Mouse (Mus musculus) ovary, postnatal 14 days (tissue): Measurements from ENCODE around the gene Gcnt1.
A peak's percentile ranks its signal among the peaks of the same experiment; 100 is the strongest.

Source experiments
- DNase-seq: peaks from one replicate; pipeline ENCODE4 v3.0.0; 2022; ENCODE audit warnings: low spot score

Gene Gcnt1

GRCm38 (mm10) chr19:17366364-17367090, 6.1 kb downstream of the Gcnt1 start:
- DNase-seq: no peak

GRCm38 (mm10) chr19:17364741-17365140, 7.9 kb downstream of the Gcnt1 start:
- DNase-seq: peak; percentile 15

DNA sequence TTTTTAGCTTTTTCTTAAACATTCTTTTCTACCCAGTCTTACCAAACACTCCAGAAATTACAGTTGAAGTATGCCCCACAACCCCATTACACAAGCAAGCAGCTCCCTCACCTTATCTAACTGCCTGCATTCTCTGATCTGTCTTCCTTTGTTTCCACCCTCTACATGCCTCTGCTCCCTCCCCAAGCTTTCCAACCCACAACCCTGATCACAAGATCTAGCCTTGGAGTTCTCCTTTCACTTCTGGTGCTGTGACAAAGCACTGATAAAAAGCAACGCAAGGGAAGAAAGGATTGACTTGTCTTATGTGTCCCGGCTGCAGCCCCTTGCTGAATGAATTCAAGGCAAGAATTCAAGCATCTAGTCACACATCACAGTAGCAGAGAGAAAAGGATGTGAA, 11.5 kb downstream of the Gcnt1 start:
- DNase-seq: no peak

- DNase-seq: no peak
Measured at GRCm38 (mm10) chr19:17359315-17359890, 13.2 kb downstream of the Gcnt1 start.

DNA sequence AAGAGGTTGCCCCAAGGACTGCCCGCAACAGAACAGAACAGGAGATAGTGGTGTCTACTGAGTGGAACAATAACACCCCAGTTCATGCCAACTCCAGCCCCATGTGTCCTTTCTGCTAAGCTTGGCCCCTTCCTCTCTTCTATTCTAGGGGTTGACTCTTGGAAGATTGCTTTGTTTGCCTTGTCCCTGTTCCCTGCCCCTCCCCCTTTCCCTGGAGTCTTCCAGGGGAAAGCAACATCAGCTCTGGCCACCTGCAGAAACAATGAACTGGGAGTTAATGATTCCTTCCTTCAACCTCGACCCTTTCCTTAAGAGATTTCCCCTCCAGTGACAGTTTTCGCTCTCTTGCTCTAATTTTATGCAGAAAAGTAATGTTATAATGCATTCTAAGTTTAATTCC, 15.3 kb downstream of the Gcnt1 start:
- no peak for DNase-seq

DNA sequence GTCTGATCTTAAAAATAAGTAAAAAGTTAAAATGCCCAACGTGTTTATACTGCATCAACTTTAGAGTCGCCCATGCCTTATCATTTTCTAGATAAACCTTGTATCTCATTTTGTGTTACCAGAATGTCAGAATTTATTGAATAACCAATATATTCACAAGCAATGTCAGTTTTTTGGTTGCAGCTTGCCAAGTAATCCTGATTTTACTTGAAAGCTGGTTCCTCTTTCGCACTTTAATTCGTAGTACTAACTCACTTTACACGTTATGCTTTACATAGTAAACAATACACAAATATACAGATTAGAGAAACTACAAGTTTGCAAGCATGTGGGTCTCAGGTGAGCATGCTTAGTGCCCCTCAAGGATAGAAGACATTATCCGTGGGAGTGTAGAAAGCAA, 15.7 kb downstream of the Gcnt1 start:
- DNase-seq: no peak

DNA sequence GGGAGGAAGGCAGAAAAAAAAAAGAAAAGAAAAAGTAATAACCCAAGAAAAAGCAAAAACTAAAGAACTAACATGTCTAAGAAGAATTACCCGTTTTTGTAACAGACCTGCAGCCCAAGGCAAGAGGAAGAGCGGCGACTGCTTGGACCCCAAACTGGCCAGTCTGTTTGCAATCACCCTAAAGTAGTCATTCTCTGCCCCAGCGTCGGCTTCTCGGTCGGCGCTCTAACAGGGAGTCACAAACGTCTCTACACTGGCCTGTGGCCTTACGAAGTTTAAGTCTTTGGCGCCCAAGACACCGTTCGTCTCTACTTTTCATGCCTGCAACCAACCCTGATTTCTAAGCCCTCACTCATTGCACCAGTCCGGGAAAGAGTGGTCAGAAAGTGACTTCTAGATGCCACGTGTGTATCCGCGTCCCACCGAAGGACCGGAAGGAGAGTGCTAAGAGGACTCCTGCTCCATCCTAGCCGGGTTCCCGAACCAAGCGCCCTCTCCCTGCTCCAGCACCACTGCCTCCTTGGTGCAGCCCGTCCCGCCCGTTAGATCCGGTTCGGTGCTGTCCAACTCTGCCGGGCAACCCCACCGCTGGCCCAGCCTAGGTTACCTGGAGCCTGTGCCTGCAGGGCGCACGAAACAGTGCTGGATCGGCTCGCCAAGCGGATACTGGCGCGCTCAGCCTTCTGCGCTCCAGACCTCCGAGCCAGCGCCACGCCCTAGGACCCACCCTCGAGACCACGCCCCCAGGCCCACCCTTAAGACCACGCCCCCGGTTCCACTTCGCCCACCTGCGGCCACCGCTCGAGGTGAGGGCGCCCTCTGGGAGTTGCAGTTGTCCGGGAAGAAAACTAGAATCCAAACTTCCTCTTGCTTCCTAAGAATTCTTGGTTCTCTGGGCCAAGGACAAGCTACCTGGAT, 16.4 kb downstream of the Gcnt1 start:
- peak; percentile 62 for DNase-seq

DNA sequence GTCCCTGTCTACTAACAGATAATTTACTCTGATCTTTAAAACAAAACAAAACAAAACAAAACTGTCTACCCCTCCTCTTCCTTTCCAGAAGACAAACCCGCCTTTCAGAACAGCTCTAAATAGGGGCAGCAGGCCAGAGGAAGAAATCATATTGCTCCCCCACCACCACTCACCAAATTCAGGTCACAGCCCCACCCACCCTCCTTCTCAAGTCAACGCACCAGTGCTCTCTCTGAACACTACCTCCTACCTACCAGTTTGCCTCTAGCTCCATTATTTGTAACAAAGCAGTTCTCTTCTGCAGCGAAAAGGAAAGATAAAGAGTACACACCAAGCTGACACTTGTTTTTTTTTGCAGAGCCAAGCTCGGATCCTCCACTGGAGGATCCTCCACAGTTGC, 17.3 kb downstream of the Gcnt1 start:
- DNase-seq: no peak

- no peak for DNase-seq
Measured at GRCm38 (mm10) chr19:17354797-17355196, 17.8 kb downstream of the Gcnt1 start.

DNA sequence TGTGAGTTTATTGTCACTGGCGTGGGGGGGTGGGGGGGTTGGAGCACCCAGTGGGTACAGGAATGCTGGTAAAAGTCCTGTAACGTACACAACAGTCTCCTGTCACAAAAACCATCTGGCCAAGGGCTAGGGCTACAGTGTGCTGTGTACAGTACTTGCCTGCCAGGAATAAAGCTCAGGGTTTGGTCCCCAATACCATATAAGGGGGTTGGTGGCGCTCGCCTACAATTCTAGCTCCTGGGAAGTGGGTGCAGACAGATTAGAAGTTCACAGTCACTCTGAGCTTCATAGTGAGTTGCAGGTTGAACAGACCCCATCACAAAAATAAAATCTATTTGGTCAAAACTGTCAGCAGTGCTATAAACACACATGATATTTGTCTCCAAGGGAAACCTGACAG, 18.3 kb downstream of the Gcnt1 start:
- DNase-seq: no peak

- DNase-seq: no peak
Measured at GRCm38 (mm10) chr19:17353727-17354126, 18.9 kb downstream of the Gcnt1 start.

DNA sequence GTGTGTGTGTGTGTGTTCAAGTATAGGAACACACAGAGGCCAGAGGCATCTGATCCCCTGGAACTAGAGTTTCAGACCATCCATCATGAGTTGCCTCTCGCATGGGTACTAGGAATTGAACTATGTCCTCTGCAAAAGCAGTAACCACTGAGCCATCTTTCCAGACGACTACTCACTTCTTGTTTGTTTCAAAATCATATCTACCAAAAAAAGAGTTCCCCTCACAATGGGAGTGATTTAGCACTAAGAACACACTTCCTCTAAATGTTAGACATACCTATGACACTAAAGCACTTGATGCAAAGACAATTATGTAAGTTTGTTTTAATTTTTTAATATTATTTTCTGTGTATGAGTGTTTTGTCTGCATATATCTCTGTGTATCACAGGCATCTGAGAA, 24.8 kb downstream of the Gcnt1 start:
- DNase-seq: no peak

- DNase-seq: no peak
Measured at GRCm38 (mm10) chr19:17346716-17347474, 25.7 kb downstream of the Gcnt1 start.

- DNase-seq: no peak
Measured at GRCm38 (mm10) chr19:17344881-17345280, 27.8 kb downstream of the Gcnt1 start.

DNA sequence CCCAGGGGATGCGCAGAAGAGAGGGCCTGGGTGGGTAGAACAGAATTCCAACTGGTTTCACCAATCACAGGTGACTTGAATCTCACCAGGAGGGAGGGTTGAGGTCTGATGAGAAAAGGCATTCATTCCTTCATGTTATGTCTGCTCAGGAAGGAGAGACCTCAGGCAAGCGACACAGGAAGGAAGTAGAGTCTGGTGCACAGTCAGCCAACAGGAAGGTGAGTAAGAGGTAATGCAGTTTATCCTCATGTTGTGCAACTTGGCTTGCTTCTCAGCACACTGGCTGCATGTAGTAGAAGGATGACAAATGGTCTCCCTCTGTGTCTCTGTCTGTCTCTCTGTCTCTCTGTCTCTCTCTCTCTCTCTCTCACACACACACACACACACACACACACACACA, 33.1 kb downstream of the Gcnt1 start:
- no peak for DNase-seq

GRCm38 (mm10) chr19:17337057-17337679, 35.5 kb downstream of the Gcnt1 start:
- no peak for DNase-seq

DNA sequence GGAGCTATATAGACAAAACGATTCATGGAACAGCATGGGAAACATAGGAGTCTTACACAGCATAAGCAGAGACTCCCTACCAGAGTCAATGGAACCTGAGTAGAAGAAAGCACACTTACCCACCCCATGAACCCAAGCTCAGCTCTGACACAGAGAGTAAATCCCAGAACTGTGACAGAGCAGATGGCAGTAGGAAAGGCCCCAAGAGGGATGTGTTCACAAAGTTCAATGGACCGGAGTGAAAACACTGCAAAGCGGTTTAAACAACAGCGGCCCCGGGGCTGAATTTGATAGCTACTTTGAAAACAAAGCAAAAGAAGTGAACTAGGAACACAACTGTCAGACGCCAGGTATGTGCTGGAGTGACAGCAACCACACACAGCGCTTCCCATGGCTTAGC, 36.0 kb downstream of the Gcnt1 start:
- no peak for DNase-seq

DNA sequence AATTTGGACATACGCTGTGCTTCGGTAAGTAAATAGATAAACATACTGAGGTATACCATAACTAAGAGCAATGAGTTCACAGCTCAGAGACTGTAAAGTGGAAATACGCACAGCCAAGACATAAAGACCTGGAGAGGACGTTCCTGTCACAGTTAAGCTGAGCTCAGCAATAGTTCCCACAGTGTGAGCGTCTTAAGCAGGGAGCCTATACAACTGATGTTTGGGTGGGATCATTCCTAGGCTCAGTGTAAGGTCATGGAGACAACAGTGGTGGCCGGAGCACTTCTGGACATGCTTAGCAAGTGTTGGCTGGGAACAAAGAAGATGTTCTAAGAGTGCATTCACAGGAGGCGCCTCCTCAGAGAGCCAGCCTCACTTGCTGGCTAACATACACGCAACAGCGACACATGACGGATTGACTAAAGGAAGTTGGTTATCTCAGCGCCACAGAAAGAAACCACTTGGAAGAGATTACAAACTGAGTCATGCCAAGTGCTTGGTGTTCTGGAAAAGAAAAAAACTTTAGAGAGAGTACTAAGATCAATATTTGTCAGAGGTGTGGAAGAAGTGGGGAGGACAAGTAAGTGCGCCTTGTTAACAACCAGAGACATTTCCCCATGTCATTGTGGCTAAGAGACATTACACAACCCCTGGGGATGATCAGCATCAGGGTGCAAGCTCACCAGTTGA, 37.9 kb downstream of the Gcnt1 start:
- no peak for DNase-seq

- no peak for DNase-seq
Measured at GRCm38 (mm10) chr19:17333043-17333442, 39.6 kb downstream of the Gcnt1 start.

- no peak for DNase-seq
Measured at GRCm38 (mm10) chr19:17328916-17329315, 43.7 kb downstream of the Gcnt1 start.

DNA sequence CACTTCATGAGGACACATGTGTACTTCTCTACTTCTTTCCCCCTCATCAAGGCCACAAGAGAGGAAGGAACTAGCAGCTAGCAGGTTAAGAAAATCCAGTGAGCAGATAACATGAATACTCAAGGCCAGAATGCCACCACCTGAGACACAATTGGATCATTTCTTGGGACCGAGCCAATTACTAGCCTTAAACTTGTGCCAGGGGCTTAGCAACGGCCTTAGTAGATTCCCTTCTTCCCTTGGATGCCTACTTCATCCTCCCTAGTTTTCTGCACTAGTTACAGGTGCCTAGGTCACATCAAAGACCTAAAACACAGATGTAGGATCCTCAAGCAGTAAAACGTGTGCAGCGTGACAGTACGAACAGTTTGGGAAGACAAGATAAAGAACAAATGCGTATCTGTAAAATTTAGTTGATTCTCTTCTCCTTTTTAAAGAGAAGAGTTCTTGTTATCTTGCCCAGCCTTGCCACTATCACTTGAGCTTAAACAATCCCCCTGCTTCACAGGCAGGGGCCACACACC, 44.7 kb downstream of the Gcnt1 start:
- no peak for DNase-seq
